In genomic region chr17:29615024-29615551, GRCm38 (mm10) we compare ENCODE assay signal across 8 mouse cellular contexts. TPM values are rescaled to one million over a fixed set of nuclear protein-coding genes. Genes with fewer than 3 reads are reported as not detected.
DNase-seq lines count a peak whose midpoint lies in the region; ATAC-seq and TF ChIP-seq lines count a peak whose summit lies in the region.

No protein-coding gene starts in this region.

- peak overlapping the region; percentile 92 for H3K4me2 ChIP-seq in heart, embryonic 12.5 days
- peak overlapping the region; percentile 69 for H3K4me2 ChIP-seq in embryonic facial prominence, embryonic 15.5 days (replicated peaks)
- H3K4me2 ChIP-seq in limb, embryonic 13.5 days (replicated peaks), result peak overlapping the region; percentile 72

- H3K27me3 ChIP-seq in heart, embryonic 12.5 days (replicated peaks), result no peaks in the 10 kb centered on the region
- no peaks in the 10 kb centered on the region for H3K27me3 ChIP-seq in ES-Bruce4 (ENCODE audit: control insufficient read depth, insufficient read depth, low read length, poor library complexity, severe bottlenecking)
- no peaks in the 10 kb centered on the region for H3K27me3 ChIP-seq in embryonic facial prominence, embryonic 15.5 days
- H3K27me3 ChIP-seq in limb, embryonic 13.5 days, result no peaks in the 10 kb centered on the region

- H3K36me3 ChIP-seq in heart, embryonic 12.5 days, result peaks cover 18% of the 10 kb centered on the region
- no peaks in the 10 kb centered on the region for H3K36me3 ChIP-seq in ES-Bruce4 (ENCODE audit: control insufficient read depth, insufficient read depth, low read length, poor library complexity, severe bottlenecking)
- peaks cover 18% of the 10 kb centered on the region for H3K36me3 ChIP-seq in embryonic facial prominence, embryonic 15.5 days
- H3K36me3 ChIP-seq in limb, embryonic 13.5 days, result peaks cover 18% of the 10 kb centered on the region

- no peak for TF ChIP-seq POLR2A in ES-Bruce4 (IDR thresholded peaks at IDR 0.05; ENCODE audit: insufficient read depth, low read length)

- peak overlapping the region; percentile 91 for H3K4me3 ChIP-seq in heart, embryonic 12.5 days
- peak overlapping the region; percentile 93 for H3K4me3 ChIP-seq in ES-Bruce4 (ENCODE audit: low read depth, low read length)
- peak overlapping the region; percentile 92 for H3K4me3 ChIP-seq in embryonic facial prominence, embryonic 15.5 days (replicated peaks)
- peak overlapping the region; percentile 99 for H3K4me3 ChIP-seq in limb, embryonic 13.5 days

- H3K9me3 ChIP-seq in heart, embryonic 12.5 days (replicated peaks), result no peaks in the 10 kb centered on the region
- H3K9me3 ChIP-seq in ES-Bruce4 (replicated peaks; ENCODE audit: control insufficient read depth, insufficient read depth, low read length, poor library complexity, severe bottlenecking), result no peaks in the 10 kb centered on the region
- H3K9me3 ChIP-seq in embryonic facial prominence, embryonic 15.5 days (replicated peaks), result no peaks in the 10 kb centered on the region
- no peaks in the 10 kb centered on the region for H3K9me3 ChIP-seq in limb, embryonic 13.5 days

- H3K9ac ChIP-seq in heart, embryonic 12.5 days, result peak overlapping the region; percentile 96
- H3K9ac ChIP-seq in ES-Bruce4 (ENCODE audit: low read depth, poor library complexity, severe bottlenecking), result peak overlapping the region; percentile 93
- H3K9ac ChIP-seq in embryonic facial prominence, embryonic 15.5 days, result peak overlapping the region; percentile 99
- peak overlapping the region; percentile 99 for H3K9ac ChIP-seq in limb, embryonic 13.5 days

- TF ChIP-seq EP300 in ES-Bruce4 (IDR thresholded peaks at IDR 0.05; ENCODE audit: insufficient read depth, low read depth, low read length), result no peak

- no peak for TF ChIP-seq CTCF in ES-Bruce4 (IDR thresholded peaks at IDR 0.05; ENCODE audit: low read depth, low read length)

- H3K4me1 ChIP-seq in heart, embryonic 12.5 days (replicated peaks), result peaks cover 36% of the 10 kb centered on the region
- no peaks in the 10 kb centered on the region for H3K4me1 ChIP-seq in ES-Bruce4 (ENCODE audit: control insufficient read depth, insufficient read depth, low read length)
- H3K4me1 ChIP-seq in embryonic facial prominence, embryonic 15.5 days, result peaks cover 32% of the 10 kb centered on the region
- peaks cover 24% of the 10 kb centered on the region for H3K4me1 ChIP-seq in limb, embryonic 13.5 days

- peak overlapping the region; percentile 96 for H3K27ac ChIP-seq in heart, embryonic 12.5 days (ENCODE audit: poor library complexity, severe bottlenecking)
- no peak overlapping the region for H3K27ac ChIP-seq in ES-Bruce4 (ENCODE audit: insufficient read depth, low read length)
- H3K27ac ChIP-seq in embryonic facial prominence, embryonic 15.5 days (replicated peaks), result peak overlapping the region; percentile 94
- H3K27ac ChIP-seq in limb, embryonic 13.5 days, result peak overlapping the region; percentile 97

- under 1% methylated on average over 43 of the region's 43 CpGs for WGBS in heart, embryonic 12.5 days
- under 1% methylated on average over 43 of the region's 43 CpGs for WGBS in embryonic facial prominence, embryonic 15.5 days
- WGBS in limb, embryonic 13.5 days, result under 1% methylated on average over 43 of the region's 43 CpGs

- ATAC-seq in heart, embryonic 12.5 days (ENCODE audit: insufficient number of reproducible peaks, low FRiP score), result peak; percentile 69
- ATAC-seq in embryonic facial prominence, embryonic 15.5 days (ENCODE audit: insufficient number of reproducible peaks, low FRiP score, low TSS enrichment, low read depth), result peak; percentile 66
- no peak for ATAC-seq in limb, embryonic 13.5 days (ENCODE audit: low FRiP score, low read depth)

- DNase-seq in heart, adult 11 months, result no peak
- DNase-seq in retina, embryonic 14.5 days (ENCODE audit: low spot score), result peak; percentile 25
- DNase-seq in right cerebral cortex, postnatal 36 days (ENCODE audit: low spot score in 2 of 2), result no peak
- no peak for DNase-seq in frontal cortex, adult 2 months (ENCODE audit: extremely low spot score in 1 of 2, low spot score in 1 of 2)

RNA-seq across cellular contexts. Expression of gene Gm28043, which starts 0.4 kb away (rescaled TPM):
- polyA plus RNA-seq in heart, embryonic 12.5 days (2016; fragmentation: Nextera tagmentation; extraction: Ambion mirVana), result 2.1 and 2.5 TPM in 2 replicates
- 4.8 and 5.0 TPM in 2 replicates for polyA plus RNA-seq in ES-Bruce4 (2011; ENCODE audit: insufficient read depth, insufficient read length, low read depth, missing spikeins)
- 2.4 and 2.5 TPM in 2 replicates for polyA plus RNA-seq in embryonic facial prominence, embryonic 15.5 days (2015; fragmentation: Nextera tagmentation; extraction: Ambion mirVana)
- 2.8 and 3.1 TPM in 2 replicates for polyA plus RNA-seq in limb, embryonic 13.5 days (2015; fragmentation: Nextera tagmentation; extraction: Ambion mirVana)
- 2.7 and 3.3 TPM in 2 replicates for polyA plus RNA-seq in frontal cortex, adult 2 months (2012; rRNA removed)

RNA-seq across cellular contexts. Expression of gene Rnf8, which starts 0.5 kb away (rescaled TPM):
- 52.2 and 58.7 TPM in 2 replicates for polyA plus RNA-seq in heart, embryonic 12.5 days (2016; fragmentation: Nextera tagmentation; extraction: Ambion mirVana)
- 37.2 and 37.5 TPM in 2 replicates for polyA plus RNA-seq in ES-Bruce4 (2011; ENCODE audit: insufficient read depth, insufficient read length, low read depth, missing spikeins)
- 72.0 and 84.7 TPM in 2 replicates for polyA plus RNA-seq in embryonic facial prominence, embryonic 15.5 days (2015; fragmentation: Nextera tagmentation; extraction: Ambion mirVana)
- polyA plus RNA-seq in limb, embryonic 13.5 days (2015; fragmentation: Nextera tagmentation; extraction: Ambion mirVana), result 94.1 and 97.7 TPM in 2 replicates
- 61.7 and 62.8 TPM in 2 replicates for polyA plus RNA-seq in frontal cortex, adult 2 months (2012; rRNA removed)

RNA-seq across cellular contexts. Expression of gene Cmtr1, which starts 45.3 kb away (rescaled TPM):
- 123 and 124 TPM in 2 replicates for polyA plus RNA-seq in heart, embryonic 12.5 days (2016; fragmentation: Nextera tagmentation; extraction: Ambion mirVana)
- polyA plus RNA-seq in ES-Bruce4 (2011; ENCODE audit: insufficient read depth, insufficient read length, low read depth, missing spikeins), result 69.9 and 79.2 TPM in 2 replicates
- polyA plus RNA-seq in embryonic facial prominence, embryonic 15.5 days (2015; fragmentation: Nextera tagmentation; extraction: Ambion mirVana), result 108 and 110 TPM in 2 replicates
- 125 and 135 TPM in 2 replicates for polyA plus RNA-seq in limb, embryonic 13.5 days (2015; fragmentation: Nextera tagmentation; extraction: Ambion mirVana)
- 72.7 and 82.6 TPM in 2 replicates for polyA plus RNA-seq in frontal cortex, adult 2 months (2012; rRNA removed)
